Mouse (Mus musculus) hindbrain, embryonic 10.5 days (tissue): ENCODE results near the gene C330021F23Rik. TPM values are rescaled to one million over a fixed set of nuclear protein-coding genes. Genes with fewer than 3 reads are reported as not detected.

Source experiments
- DNase-seq: peaks from one replicate; pipeline ENCODE4 v3.0.0-alpha.2; 2017; ENCODE audit warnings: low spot score
- H3K27ac ChIP-seq: fragments of 300-500 bp; sonication (generic); 2 replicates; pipeline ENCODE4 v1.5.1; 2016; ENCODE audit warnings: mild to moderate bottlenecking, moderate library complexity
- H3K27me3 ChIP-seq: fragments of 300-500 bp; sonication (generic); 2 replicates; pipeline ENCODE4 v1.6.1; 2016; ENCODE audit warnings: mild to moderate bottlenecking; ENCODE audit not compliant: poor library complexity, insufficient read depth, severe bottlenecking
- H3K36me3 ChIP-seq: fragments of 300-500 bp; sonication (generic); 2 replicates; pipeline ENCODE4 v1.6.1; 2016; ENCODE audit warnings: mild to moderate bottlenecking, moderate library complexity
- H3K4me1 ChIP-seq: fragments of 300-500 bp; sonication (generic); replicated peaks from 2 replicates; pipeline ENCODE4 v1.6.1; 2016; ENCODE audit warnings: mild to moderate bottlenecking
- H3K4me3 ChIP-seq: fragments of 300-500 bp; sonication (generic); 2 replicates; pipeline ENCODE4 v1.5.1; 2016; ENCODE audit warnings: mild to moderate bottlenecking, moderate library complexity
- H3K9me3 ChIP-seq: fragments of 300-500 bp; sonication (generic); 2 replicates; pipeline ENCODE4 v1.6.1; 2016; ENCODE audit warnings: mild to moderate bottlenecking, moderate library complexity
- WGBS: fragments of 180-500 bp; shearing (Covaris S2); methylation state at CpG from one replicate; pipeline ENCODE4 v1.1.7; 2016; 5-methylcytosine and 5-hydroxymethylcytosine counted together
- polyA plus RNA-seq: library from polyadenylated mRNA; unstranded; fragments of >200 nt; fragmentation: Nextera tagmentation; extraction: Ambion mirVana; gene quantifications from 2 replicates; pipeline ENCODE4 v1.2.1, GENCODE M21; 2016

C330021F23Rik gene
- polyA plus RNA-seq, 1 experiment from 2014 or later = 6.1 TPM

DNA sequence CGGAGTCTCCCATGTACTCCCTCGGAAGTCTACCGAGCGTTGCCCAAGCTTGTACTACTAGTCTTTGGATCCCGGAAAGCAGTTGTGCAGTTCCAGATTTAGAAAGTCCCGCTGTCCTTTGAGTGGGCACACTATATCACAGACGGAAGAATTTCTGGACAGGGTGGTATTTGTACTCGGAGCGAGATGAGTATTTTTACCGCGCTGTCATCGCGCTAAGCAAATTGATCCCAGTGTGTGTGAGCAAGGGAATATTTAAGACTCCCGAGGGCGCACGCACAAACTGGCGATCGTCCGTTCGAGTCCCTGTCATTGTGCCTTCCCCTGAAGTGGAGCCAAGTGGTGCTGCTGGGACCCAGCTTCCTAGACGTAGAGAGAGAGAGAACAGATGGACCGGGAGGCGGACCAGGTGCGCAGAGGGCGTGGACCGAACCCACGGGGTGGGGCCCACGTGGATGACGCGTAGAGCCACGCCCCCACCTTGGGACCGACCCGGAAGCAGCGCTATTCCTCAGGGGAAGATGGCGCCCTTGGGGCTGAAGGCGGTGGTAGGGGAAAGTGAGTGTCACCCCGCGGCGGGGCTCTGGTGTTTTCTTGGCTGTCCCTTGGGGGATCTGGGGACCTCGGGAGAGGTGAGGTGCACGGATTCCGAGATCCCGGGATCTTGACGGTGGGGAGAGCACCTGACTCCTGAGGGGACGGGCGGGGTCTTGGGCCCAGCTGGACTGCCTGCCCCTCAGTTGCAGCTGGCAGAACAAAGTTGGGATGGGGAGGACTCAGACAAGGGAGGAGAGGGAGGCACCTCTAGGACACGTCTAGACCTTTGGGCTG lies 63.1 kb downstream of the C330021F23Rik start, which contains the start of gene Stxbp2:
Stxbp2 (plus strand) TSS at position 309 of the 831 bp plus-strand sequence.
- 7% methylated on average over 47 of the region's 47 CpGs for WGBS
- Histone ChIP-seq H3K4me1 (peaks cover 9% of the 10 kb centered on the region), H3K9me3 (no peaks in the 10 kb centered on the region), H3K27me3 (peaks cover 23% of the 10 kb centered on the region; the same call in 1 of the 2 replicates), H3K27ac (peak within 1 kb of the TSS; percentile 80), H3K36me3 (peaks cover 13% of the 10 kb centered on the region), H3K4me3 (peak within 1 kb of the TSS; percentile 66)
- DNase-seq = peak; percentile 57

DNA sequence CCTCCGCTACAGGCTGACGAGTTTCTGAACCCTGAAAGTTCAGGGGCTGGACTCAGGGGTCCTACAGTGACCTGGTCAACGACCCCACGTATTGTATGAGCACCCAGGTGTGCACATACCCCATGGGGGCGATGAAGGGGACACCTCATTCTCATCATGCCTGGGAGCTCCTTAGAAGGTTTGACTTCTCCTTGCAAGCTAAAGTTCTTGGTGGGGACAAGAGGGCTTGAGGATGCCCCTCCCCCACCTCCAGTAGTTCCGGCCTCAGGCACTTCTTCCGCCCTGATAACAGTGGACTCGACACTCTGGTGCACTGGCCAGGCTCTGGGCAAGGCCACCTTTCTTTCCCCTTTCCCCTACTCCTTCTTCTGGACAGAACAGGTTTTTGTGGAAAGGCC lies 63.7 kb downstream of the C330021F23Rik start:
- Histone ChIP-seq H3K27me3 (peaks cover 23% of the 10 kb centered on the region; the same call in 1 of the 2 replicates), H3K36me3 (peaks cover 19% of the 10 kb centered on the region), H3K4me1 (peaks cover 9% of the 10 kb centered on the region), H3K27ac (peak overlapping the region; percentile 80), H3K9me3 (no peaks in the 10 kb centered on the region), H3K4me3 (peak overlapping the region; percentile 66)
- WGBS = 19% methylated on average over 8 of the region's 8 CpGs
- DNase-seq = no peak

Other genes starting within 250 kb of the C330021F23Rik start
- gene A430078G23Rik, start 214.6 kb upstream of the C330021F23Rik start, polyA plus RNA-seq = not detected in 2 replicates
- gene Arhgef18, start 175.0 kb upstream of the C330021F23Rik start, polyA plus RNA-seq = 9.9 and 11.0 TPM in 2 replicates
- gene Pex11g, start 100.3 kb upstream of the C330021F23Rik start, polyA plus RNA-seq = 4.4 TPM in 2 replicates
- gene Tex45, start 97.1 kb upstream of the C330021F23Rik start, polyA plus RNA-seq = not detected in 2 replicates
- gene Zfp358, start 74.9 kb upstream of the C330021F23Rik start, polyA plus RNA-seq = 74.1 and 98.1 TPM in 2 replicates
- gene Mcoln1, start 67.5 kb upstream of the C330021F23Rik start, polyA plus RNA-seq = 63.4 and 73.9 TPM in 2 replicates
- gene Pnpla6, start 52.6 kb upstream of the C330021F23Rik start, polyA plus RNA-seq = 22.4 and 23.1 TPM in 2 replicates
- 12.4 and 15.4 TPM in 2 replicates for gene Camsap3, start 19.3 kb downstream of the C330021F23Rik start, polyA plus RNA-seq
- gene Xab2, start 53.3 kb downstream of the C330021F23Rik start, polyA plus RNA-seq = 71.6 and 74.6 TPM in 2 replicates
- 97.8 and 115 TPM in 2 replicates for gene Pet100, start 53.6 kb downstream of the C330021F23Rik start, polyA plus RNA-seq
- 0.22 TPM in 1 of 2 replicates, not detected in the other for gene Pcp2, start 57.6 kb downstream of the C330021F23Rik start, polyA plus RNA-seq
- 38.7 and 44.1 TPM in 2 replicates for gene Stxbp2, start 63.0 kb downstream of the C330021F23Rik start, polyA plus RNA-seq
- 0.37 and 0.55 TPM in 2 replicates for gene Retn, start 87.8 kb downstream of the C330021F23Rik start, polyA plus RNA-seq
- 0.14 and 0.17 TPM in 2 replicates for gene Mcemp1, start 97.8 kb downstream of the C330021F23Rik start, polyA plus RNA-seq
- 9.5 and 9.6 TPM in 2 replicates for gene Fcor, start 104.4 kb downstream of the C330021F23Rik start, polyA plus RNA-seq
- 44.7 and 45.3 TPM in 2 replicates for gene Trappc5, start 108.3 kb downstream of the C330021F23Rik start, polyA plus RNA-seq
- 0.22 and 0.31 TPM in 2 replicates for gene Fcer2a, start 126.2 kb downstream of the C330021F23Rik start, polyA plus RNA-seq
- not detected in 2 replicates for gene Clec4g, start 152.7 kb downstream of the C330021F23Rik start, polyA plus RNA-seq
- gene Cd209a, start 181.0 kb downstream of the C330021F23Rik start, polyA plus RNA-seq = not detected in 2 replicates